Mouse (Mus musculus) NIH3T3 (cell line): ENCODE measurements at regions not wholly inside any gene's neighbourhood (a gene's known extent, or its start where the extent isn't known, plus 50 kb on each side); places are given as distances from the start of the nearest gene placed in this dataset.
A peak's percentile ranks its signal among the peaks of the same experiment; 100 is the strongest.

Experiments
- DNase-seq: peaks from one replicate; pipeline ENCODE4 v3.0.0-alpha.2; 2012; ENCODE audit warnings: low read depth

GRCm38 (mm10) chr14:100610017-100610760 is 325.7 kb upstream of the Klf12 start:
- DNase-seq: peak; percentile 65

GRCm38 (mm10) chr14:100607109-100607508 is 322.6 kb upstream of the Klf12 start:
- peak; percentile 48 for DNase-seq

GRCm38 (mm10) chr14:100600886-100601451 is 316.5 kb upstream of the Klf12 start:
- DNase-seq: peak; percentile 38

- DNase-seq: no peak
These were observed 285.5 kb upstream of the Klf12 start for GRCm38 (mm10) chr14:100570026-100570425.

- no peak for DNase-seq
These were observed 277.4 kb upstream of the Klf12 start for GRCm38 (mm10) chr14:100561884-100562283.

GRCm38 (mm10) chr14:100558378-100558777 is 273.9 kb upstream of the Klf12 start:
- peak; percentile 8 for DNase-seq

- DNase-seq: no peak
These were observed 268.0 kb upstream of the Klf12 start for GRCm38 (mm10) chr14:100552466-100552865.

- DNase-seq: no peak
These were observed 265.8 kb upstream of the Klf12 start for GRCm38 (mm10) chr14:100550266-100550665.

GRCm38 (mm10) chr14:100530217-100530616 is 245.7 kb upstream of the Klf12 start:
- DNase-seq: peak; percentile 37

GRCm38 (mm10) chr14:100529758-100530157 is 245.3 kb upstream of the Klf12 start:
- no peak for DNase-seq

GRCm38 (mm10) chr14:100509396-100509795 is 224.9 kb upstream of the Klf12 start:
- DNase-seq: no peak

GRCm38 (mm10) chr14:100508087-100508486 is 223.6 kb upstream of the Klf12 start:
- DNase-seq: no peak

GRCm38 (mm10) chr14:100507616-100508015 is 223.1 kb upstream of the Klf12 start:
- no peak for DNase-seq

- DNase-seq: peak; percentile 60
These were observed 204.4 kb upstream of the Klf12 start for GRCm38 (mm10) chr14:100488837-100489236.

GRCm38 (mm10) chr14:100485489-100485888 is 201.0 kb upstream of the Klf12 start:
- no peak for DNase-seq

- DNase-seq: no peak
These were observed 199.6 kb upstream of the Klf12 start for GRCm38 (mm10) chr14:100484101-100484500.

GRCm38 (mm10) chr14:100477595-100478380 is 193.3 kb upstream of the Klf12 start:
- no peak for DNase-seq

GRCm38 (mm10) chr14:100468311-100468710 is 183.8 kb upstream of the Klf12 start:
- no peak for DNase-seq

- no peak for DNase-seq
These were observed 177.8 kb upstream of the Klf12 start for GRCm38 (mm10) chr14:100462321-100462720.

- peak; percentile 6 for DNase-seq
These were observed 176.9 kb upstream of the Klf12 start for GRCm38 (mm10) chr14:100461141-100462043.

- no peak for DNase-seq
These were observed 175.3 kb upstream of the Klf12 start for GRCm38 (mm10) chr14:100459601-100460290.
